Mouse (Mus musculus) kidney, adult 10 weeks (tissue): Measurements from ENCODE around the gene 4930407I10Rik. TPM values are rescaled to one million over a fixed set of nuclear protein-coding genes. Genes with fewer than 3 reads are reported as not detected.

Experiments
- polyA plus RNA-seq: library from polyadenylated mRNA; stranded (reverse); fragments of 350-450 nt; fragmentation: Illumina TruSeq; extraction: RNeasy Lipid Tissue Mini Kit (QIAGEN cat#74804); gene quantifications from one replicate; pipeline ENCODE4 v1.2.3, GENCODE M21; 2014; ENCODE audit warnings: low read depth, low replicate concordance

4930407I10Rik gene
- not detected for polyA plus RNA-seq

DNA sequence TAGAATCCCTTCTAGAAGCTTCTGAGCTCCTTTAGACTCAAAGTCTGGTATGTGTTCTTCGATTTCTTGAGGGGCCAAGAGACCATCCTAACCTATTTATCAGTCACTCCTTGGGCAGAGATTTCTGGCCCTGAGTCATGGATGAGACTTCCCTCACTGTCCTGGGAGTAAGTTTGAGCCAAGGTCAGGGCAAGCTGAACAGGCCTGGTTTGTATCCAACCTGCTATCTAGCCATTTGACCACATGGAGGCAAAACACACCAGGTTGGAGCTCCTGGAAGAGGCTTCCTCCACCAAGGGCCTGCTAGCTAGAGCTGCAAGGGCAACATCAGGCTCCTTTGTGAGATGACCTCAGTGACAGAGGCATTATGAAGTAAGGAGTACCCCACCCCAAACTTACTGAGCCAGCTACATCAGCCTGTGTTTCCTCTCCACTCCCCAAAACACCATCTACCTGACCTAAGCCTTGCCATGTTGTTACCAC, at the start of gene 4930407I10Rik:
Gene 4930407I10Rik, plus strand, starts transcription at position 433 of the 483 bp plus-strand sequence.

DNA sequence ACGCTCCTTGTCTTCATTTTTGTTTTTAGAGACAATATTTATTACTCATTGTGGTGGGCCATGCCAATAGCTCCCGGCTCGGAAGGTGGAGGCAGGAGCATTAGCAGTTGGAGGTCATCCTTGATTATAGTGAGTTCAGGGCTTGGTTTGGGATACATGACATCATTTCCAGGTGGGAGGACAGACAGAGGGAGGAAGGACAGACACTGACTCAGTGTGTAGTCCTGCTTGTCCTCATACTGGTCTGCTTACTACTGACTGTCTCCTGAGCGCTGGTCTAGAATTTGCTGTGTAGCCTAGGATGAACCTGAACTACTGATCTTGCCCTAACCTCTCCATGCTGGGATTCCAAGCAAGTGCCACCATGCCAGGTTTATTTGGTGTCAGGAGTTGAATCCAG, 25.2 kb upstream of the 4930407I10Rik start, which contains the start of gene Desi1:
Gene Desi1, minus strand, starts transcription at position 101 of the 400 bp plus-strand sequence.

GRCm38 (mm10) chr15:82047080-82047883, 11.7 kb upstream of the 4930407I10Rik start, which contains the start of gene Snu13:
Gene Snu13, minus strand, starts transcription at chr15:82047598.

GRCm38 (mm10) chr15:82069898-82070297, 10.9 kb downstream of the 4930407I10Rik start, which contains the start of gene Mei1:
Gene Mei1, plus strand, starts transcription at chr15:82069996.

Other genes starting within 250 kb of the 4930407I10Rik start
- 5.7 TPM for gene Tob2, start 200.4 kb upstream of the 4930407I10Rik start, polyA plus RNA-seq
- 11.7 TPM for gene Phf5a, start 187.2 kb upstream of the 4930407I10Rik start, polyA plus RNA-seq
- 165 TPM for gene Aco2, start 186.8 kb upstream of the 4930407I10Rik start, polyA plus RNA-seq
- 1.9 TPM for gene Polr3h, start 132.9 kb upstream of the 4930407I10Rik start, polyA plus RNA-seq
- gene Csdc2, start 122.4 kb upstream of the 4930407I10Rik start, polyA plus RNA-seq, result 0.16 TPM
- gene Pmm1, start 98.2 kb upstream of the 4930407I10Rik start, polyA plus RNA-seq, result 2.4 TPM
- gene 1700029P11Rik, start 78.6 kb upstream of the 4930407I10Rik start, polyA plus RNA-seq, result not detected
- 76.0 TPM for gene Xrcc6, start 71.3 kb upstream of the 4930407I10Rik start, polyA plus RNA-seq
- gene Desi1, start 25.3 kb upstream of the 4930407I10Rik start, polyA plus RNA-seq, result 11.2 TPM
- gene Snu13, start 11.6 kb upstream of the 4930407I10Rik start, polyA plus RNA-seq, result 312 TPM
- gene Mei1, start 10.8 kb downstream of the 4930407I10Rik start, polyA plus RNA-seq, result not detected
- 1.4 TPM for gene Ccdc134, start 68.8 kb downstream of the 4930407I10Rik start, polyA plus RNA-seq
- 10.9 TPM for gene Srebf2, start 88.0 kb downstream of the 4930407I10Rik start, polyA plus RNA-seq
- not detected for gene Shisa8, start 153.7 kb downstream of the 4930407I10Rik start, polyA plus RNA-seq
- not detected for gene Tnfrsf13c, start 165.2 kb downstream of the 4930407I10Rik start, polyA plus RNA-seq
- gene Cenpm, start 185.6 kb downstream of the 4930407I10Rik start, polyA plus RNA-seq, result not detected
- gene 1500009C09Rik, start 193.2 kb downstream of the 4930407I10Rik start, polyA plus RNA-seq, result not detected
- 0.20 TPM for gene Sept3, start 215.7 kb downstream of the 4930407I10Rik start, polyA plus RNA-seq
- not detected for gene Wbp2nl, start 239.8 kb downstream of the 4930407I10Rik start, polyA plus RNA-seq